Mouse (Mus musculus) cerebellum, adult 18-20 months (tissue): Measurements from ENCODE around the gene Exph5.
A peak's percentile ranks its signal among the peaks of the same experiment; 100 is the strongest.

Source experiments
- DNase-seq, 2 experiments: peaks; one replicate each; pipeline ENCODE4 v3.0.0; 2021

Gene Exph5

DNA sequence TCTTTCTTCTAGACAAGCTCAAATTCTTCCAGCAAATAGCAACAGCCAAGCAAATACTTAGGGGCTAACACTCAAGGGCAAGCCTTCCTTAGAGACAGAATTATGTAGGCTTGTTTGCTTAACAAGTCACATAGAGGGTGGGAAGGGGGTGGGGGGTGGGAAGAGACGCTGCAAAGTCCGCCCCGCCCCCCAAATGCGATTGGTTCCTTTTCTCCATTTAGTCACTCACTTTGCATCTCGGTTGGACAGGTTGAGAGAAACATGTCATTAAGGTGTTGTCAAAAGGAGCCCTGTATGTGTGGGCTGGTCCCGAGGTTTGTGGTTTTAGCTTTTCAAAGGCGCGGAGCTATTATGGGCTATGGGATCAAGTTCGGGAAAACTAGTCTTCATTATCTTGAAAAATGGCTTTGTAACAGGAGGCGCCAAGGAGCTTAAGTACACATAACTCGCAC lies at the start of gene Exph5:
Gene Exph5 (plus strand): TSS at position 402 of the 452 bp plus-strand sequence.
- peak; percentile 81 to 82 for DNase-seq

DNA sequence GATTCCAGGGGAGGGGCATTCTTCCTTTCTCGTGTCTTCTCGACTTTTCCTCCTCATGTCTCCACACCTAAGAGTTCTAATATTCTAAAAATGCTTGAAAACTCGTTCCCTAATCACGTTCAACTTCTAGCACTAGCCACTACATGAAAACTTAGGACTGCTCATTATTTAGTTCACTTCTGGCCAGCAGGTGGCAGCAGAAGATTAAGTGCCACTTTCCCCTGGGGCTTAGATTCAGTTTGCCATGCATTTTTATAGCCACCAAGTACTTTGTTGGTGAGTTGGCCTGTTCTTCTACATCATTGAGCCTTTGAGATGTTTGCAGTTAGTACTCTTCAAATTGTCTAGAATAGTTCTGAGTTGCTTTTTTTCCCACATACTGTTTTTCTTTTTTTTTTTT lies 47.1 kb upstream of the Exph5 start:
- peak; percentile 81 to 89 for DNase-seq

DNA sequence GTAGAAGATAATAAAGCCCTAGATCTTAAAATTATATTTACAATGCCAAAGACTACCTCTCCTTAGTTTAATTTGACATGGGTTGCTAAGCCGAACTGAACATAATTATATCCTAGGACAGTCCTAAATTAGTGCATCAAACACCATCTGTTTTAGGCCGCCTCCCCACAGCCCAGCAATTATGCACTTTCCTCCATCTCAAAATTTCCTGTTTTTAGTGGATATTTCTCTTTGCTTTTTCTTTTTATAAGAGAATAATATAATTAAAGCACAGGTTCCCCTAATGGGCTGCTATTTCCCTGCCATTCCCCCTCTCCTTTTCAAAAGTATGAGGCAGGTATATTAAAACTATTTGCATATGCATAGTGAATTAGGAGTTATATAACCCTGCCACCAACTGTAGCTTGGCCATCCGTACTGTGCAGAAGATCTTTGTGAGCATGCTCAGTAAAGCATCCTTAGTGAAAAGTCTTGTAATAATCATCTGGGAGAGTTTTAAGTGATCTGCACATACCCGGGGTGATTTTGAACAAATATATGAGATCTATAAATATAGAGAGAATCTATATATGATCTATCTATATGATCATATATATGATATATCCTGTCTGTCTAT lies 44.7 kb upstream of the Exph5 start:
- peak; percentile 21 to 33 for DNase-seq

DNA sequence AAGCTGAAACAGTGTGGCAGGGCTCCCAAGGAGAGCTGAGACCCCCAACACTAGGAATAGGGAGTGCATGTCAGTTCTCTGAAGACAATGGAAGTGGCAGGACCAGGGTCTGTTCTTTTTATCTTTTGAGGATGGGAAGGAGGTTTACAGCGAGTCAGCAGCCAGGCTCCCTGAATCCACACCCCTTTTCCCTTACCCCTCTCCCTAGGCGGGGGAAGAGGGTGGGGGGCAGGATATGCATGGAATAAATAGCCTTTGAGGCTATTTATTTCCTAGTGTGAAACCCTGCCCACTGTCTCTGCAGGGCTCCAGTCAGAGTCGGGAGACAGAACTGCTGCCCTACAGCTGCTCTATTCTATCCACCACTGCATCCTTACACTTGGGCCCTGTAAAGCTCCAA lies 43.7 kb upstream of the Exph5 start:
- DNase-seq = no peak

DNA sequence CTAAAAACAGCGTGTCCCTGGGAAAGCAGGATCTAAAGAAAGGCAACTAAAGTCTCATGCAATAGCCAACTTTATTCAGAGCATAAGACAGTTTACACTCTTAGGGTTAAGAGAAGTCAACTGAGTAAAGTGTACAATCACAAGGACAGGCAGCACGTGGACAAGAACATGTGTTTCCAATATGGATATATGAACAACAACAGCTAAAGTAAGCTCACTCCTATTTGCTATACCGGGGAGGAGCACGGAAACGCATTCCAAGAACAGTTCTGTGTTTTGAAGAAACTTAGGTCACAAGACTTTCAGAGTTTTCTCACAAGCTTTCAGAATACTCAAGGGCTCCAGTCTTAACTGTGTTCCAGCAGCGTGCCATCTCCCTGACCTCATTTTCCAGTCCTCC lies 43.3 kb upstream of the Exph5 start:
- DNase-seq = no peak

DNA sequence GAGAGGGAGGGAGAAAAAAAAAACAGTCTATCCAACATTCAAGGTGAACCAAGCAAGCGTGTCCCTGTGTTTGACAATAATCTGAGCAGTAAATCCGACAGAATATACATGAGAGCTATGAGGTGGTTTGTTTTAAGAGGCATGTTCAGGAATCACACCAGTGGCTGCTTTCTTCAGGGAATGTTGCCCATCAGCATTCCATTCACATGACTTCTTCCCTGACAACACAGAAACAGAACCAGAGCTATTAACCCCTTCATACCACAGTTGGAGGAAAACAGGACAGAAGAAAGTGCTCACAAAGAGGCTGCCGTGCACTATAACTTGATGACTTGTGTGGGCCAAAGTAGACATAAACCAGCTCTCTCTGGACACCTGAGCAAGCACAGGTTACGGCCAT lies 37.1 kb upstream of the Exph5 start:
- no peak for DNase-seq

DNA sequence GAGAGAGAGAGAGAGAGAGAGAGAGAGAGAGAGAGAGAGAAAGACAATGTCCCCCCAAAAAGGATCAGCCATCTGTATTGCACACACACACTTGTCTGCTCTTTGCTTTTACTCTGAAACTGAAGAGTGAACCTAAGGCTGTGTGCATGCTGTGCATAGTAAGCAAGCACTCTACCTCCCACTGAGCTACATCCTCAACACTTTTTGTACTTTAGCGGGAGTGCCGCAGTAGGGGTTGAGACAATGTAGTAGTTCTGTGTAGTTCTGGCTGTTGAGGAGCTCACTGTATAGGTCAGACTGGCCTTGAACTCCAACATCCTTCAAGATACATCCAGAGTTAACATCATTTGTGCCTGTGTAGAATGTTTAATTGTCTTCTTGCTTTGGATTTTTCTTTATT lies 35.9 kb upstream of the Exph5 start:
- no peak for DNase-seq

DNA sequence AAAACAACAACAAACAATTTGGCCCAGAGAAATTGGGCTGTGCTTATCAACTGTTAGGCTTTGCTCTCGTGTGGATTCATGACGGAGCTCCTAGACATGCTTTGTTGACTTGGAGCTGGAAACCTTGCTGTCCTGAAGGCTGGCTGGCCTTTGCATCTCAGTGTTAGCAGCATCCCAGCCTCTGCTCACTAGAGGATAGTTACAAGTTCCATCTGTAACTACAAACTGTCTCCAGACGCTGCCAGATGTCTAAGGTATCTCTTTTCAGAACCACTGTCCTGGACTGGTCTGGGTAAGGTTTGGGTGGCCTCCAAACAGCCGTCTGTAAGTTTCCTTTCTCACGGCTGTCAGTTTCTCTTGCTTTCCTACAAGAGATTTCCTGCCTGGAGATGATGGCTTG lies 33.4 kb upstream of the Exph5 start:
- DNase-seq = no peak

DNA sequence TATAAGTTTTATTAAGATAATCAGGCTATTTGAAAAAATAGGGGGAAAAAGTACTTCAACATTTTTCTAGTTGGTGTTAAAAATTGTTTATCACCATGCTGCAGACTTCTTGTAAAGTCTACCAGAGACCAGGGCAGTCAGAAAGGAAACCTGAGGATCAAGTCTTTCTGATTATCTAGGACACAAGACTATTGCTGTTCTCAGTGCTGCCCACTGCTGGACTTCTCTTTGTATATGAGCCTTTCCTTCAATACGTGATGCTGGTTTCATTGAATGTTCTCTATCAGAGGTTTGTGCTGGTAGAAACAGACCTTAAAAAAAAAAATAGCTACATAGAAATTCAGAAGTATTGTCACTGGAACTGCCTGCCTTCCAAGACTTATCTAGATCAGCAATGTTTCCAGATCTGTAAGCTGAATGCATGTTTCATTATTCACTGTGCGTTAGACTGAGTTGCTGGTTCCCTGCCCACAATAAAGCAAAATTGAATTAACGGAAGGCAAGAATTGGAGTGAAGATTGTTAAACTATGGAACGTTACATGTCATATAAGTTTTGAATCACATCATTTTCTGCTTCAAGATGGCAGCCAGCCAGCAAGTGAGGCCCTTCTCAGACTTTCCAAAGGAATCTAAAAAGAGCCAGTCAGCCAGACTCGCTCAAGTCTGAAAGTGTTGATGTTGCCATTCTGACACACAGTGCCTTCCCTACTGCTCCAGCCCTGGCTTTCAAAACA lies 32.6 kb upstream of the Exph5 start:
- DNase-seq = peak; percentile 54 to 69

DNA sequence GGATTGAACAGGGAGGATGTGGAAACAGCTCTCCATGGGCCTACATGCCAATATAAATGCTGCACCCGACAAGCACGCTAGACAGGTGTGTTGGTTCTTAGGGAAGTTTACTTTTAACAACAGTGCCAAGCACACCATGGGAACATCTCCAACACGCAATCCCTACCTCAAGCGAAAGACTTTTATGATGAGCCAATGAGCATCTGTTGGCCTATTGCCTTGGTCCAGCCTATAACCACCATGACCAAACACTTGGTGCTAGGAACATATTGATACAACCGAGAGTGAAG lies 32.1 kb upstream of the Exph5 start:
- no peak for DNase-seq

DNA sequence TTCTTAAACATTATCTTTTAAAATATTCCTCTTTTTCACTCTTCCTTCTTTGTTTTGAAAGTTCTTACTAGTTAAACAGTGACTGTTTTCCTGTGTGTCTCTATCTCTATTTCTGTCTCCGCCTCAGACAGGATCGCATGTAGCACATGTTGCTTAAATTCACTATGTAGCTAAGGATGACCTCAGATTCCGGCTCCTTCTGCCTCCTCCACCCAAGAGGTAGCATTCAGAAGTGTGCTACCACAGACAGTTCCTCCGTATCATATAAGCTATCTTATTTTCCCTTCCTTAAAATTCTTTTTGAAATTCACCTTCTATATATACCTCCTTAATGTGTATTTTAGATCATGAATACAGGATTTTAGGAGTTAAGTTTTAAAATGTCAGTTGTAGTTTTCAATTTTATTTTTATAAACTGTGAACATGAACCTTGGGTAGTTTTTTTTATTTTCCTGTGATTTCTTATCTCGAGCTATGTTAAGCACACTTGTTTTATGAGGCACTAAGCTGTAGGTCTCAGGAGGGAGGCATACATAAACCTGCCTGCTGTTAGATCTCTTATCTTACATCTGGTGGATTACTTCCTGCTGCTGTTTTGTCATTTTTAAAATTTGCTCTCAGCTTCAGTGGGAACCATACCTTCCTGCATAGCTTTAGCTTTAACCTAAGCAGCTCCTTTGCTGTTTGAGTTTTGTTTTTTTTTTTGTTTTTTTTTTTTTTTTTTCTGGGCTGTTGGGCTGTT lies 30.0 kb upstream of the Exph5 start:
- no peak for DNase-seq

DNA sequence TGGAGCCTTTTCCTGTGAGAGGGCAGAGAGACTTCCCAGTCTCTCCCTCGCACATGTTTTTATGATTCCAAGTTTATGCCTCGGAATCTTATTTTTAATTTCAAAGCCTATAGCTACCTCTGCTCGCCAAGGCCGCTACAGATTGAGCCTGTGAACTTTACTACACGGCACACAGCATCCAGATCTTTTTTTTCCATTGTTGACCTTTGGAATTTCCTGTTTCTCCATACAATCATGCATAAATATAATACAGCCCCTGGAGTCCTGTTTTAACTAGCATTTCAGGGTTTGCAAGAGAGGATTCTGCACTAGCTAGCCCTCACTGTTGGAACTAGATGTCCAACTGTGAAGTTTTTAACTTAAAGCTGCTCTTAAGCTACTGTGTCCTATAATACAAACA lies 29.3 kb upstream of the Exph5 start:
- no peak for DNase-seq

DNA sequence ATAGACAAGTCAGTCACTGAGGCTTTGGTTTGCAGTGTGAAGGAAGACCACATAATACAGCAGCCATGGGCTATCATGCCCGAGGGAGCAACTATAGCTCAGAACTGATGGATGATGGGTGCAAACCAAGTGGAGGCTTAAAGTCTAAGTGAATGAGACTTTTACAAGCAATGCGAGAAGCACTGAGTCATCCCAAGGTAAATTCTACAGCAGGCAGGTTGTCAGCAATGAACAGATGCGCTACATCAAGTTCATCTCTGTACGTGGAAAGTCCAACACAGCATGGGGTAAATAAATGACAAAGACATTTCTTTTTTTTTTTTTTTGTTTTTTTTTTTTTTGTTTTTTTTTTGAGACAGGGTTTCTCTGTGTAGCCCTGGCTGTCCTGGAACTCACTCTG lies 28.8 kb upstream of the Exph5 start:
- no peak for DNase-seq

DNA sequence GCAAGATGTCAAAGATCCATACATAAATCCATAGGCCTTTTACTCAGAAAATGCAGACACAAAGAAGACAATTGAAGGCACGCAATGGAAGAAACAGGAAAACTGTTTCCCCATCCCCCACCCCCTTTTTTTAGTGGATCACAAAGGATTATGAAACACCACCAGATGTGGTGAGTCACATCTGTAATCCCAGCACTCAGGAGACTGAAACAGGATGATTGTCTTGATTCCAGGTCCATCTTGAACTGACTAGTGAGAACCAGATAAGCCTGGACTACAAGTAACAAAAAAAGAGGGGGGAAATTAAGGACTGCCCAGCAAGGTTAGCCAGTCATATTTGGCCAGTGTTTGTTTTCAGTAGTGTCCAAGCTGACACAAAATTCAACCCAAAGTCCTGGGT lies 25.1 kb upstream of the Exph5 start:
- no peak for DNase-seq

DNA sequence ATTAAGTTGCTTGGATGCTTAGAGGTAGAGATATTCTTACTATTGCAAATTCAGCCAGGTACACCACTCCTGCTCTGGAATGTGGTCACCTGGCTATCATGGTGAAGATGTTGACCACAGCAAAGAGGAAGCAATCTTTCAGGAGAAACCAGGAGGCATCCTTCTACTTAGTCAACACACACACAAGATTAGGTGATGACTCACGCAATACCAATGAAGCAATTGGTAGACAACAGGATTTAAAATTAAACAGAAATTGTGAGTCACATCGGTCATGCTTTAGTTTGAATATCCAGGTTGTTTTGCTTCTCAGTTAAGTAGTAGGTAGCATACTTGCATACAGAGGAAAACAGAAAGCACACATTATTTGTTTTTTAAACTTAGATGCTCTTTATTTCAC lies 22.5 kb upstream of the Exph5 start:
- DNase-seq = no peak

DNA sequence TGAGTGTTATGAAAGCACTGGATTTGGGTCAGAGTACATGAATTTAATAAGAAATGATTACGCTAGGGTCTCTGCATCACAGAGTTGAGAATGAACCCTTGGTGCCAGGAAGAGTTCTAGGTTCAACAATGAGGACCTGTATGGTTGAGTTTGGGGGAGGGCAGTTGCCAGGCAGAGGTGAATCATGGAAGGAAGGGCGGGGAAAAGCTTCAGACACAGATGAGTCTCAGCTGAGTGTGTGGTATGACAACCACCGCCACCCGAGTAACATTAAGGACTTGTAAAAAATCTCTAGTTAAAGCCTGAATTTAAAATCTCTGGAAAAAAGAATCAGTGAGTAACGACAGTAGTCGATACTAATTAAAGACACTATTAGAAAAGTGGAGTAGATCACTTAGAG lies 14.7 kb upstream of the Exph5 start:
- no peak for DNase-seq

DNA sequence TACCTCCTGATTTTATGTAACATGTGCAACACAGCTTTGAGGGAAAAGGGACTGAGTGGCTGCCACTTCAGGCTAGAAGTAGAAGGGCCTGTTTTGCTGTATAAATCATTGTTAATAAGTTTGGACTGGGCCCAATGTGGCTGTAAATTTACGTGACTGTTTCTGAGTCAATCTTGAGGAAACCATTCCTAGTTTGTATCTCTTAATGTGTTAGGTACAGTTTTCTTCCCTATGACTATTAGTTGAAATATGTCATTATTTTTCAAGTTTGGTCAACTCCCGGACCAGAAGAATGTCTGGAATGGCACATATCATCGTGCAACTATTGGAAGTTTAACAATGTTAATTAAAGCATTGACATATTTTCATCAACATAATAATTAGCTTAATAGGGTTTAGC lies 11.5 kb upstream of the Exph5 start:
- DNase-seq = no peak

DNA sequence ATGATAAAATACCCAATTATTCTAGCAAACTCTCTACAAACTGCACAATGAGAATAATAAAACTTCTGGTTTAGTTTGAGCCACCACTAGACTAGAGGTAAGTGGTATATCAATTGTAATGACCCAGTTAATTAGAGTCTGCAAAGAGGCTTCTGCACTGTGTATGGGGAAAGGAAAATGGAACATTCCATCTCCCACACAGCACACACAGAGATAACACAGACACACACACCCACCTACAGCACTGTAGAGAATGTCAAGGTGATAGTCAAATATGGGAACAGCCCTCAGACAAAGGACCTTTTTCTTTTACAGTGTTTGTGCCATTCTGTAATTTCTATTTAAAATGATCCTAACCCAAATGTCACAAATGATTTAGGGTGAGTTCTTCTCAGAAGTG lies 8.6 kb upstream of the Exph5 start:
- DNase-seq = no peak

DNA sequence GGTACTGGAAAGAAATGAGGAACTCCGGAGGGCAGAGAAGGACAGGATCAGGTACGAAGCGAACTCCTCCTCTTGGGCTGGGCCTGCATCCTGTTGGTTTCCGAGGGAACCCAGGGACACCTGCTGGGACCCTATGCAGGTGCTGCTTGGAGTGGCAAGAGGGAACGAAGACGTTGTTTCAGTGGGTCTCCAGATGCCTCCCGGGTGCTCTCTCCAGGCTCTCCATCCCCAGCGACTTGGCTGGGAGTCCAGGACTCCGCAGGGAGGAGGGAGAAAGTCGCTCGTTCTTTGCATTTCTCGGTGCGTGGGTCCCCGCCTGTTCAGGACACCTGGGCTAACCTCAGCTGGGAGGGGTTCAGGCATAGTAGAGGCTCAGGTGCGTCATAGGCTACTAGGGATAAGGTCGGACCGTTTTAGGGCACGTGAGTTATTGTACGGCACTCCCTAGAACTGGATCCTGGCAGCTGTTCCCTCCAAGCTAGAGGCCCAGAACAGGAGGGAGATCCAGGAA lies 386 bp downstream of the Exph5 start:
- DNase-seq = peak; percentile 61 to 64

DNA sequence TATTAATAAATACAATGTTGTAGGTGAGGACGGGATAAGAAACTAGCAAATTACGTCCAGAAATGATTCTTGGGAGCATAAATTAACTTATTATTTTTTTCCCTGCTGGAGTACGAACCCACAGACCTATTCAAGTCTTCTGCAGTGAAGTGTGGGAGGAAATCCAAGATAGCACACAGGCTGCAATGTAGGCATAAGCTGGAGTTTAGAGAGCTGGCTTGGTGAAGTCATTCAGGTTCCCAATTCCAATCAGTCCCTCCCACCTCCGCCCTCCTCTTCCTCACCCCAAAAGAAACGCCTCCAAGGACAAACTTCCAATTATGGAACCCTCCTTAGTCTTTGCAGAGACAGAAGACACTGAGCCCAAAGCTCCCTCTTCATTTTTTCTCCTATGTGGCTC lies 945 bp downstream of the Exph5 start:
- no peak for DNase-seq

DNA sequence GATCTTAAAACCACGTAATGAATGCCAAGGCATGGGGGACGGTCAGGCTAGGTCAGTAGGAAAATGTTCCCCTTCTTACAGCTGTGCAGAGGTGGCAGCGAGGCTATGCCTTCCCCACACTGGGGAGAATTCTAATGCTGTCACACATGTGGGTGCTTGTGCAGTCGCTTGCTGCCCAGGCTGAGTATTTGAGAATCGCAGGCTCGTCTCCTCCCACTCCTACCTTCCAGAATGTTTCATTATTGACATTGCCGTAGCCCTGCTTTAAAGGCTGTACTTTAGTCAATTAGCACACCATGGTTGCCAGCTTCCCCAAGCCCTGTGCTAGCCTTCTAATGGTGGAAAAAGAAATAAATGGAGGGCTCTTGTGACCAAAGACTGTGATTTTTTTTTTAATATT lies 6.4 kb downstream of the Exph5 start:
- no peak for DNase-seq

DNA sequence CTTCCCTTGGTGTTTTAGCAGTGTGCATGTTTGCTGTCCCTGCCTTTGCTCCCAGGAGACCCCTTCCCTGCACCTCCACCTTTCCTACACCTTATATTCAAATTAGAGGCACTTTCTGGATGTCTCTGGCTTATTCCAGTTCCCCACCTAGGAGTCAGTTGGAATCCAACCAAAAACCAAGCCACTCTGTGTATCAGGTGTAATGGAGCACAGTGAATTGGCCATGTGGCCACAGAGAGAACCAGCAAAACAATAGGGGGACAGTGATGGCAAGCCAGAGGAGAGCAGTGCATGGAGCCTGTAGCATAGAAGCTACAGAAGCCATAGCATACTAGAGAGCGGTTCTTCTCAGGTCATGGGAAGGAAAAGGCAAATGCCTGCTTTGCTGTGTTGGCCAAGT lies 11.5 kb downstream of the Exph5 start:
- peak in 1 of 2 experiments; percentile 54 for DNase-seq

DNA sequence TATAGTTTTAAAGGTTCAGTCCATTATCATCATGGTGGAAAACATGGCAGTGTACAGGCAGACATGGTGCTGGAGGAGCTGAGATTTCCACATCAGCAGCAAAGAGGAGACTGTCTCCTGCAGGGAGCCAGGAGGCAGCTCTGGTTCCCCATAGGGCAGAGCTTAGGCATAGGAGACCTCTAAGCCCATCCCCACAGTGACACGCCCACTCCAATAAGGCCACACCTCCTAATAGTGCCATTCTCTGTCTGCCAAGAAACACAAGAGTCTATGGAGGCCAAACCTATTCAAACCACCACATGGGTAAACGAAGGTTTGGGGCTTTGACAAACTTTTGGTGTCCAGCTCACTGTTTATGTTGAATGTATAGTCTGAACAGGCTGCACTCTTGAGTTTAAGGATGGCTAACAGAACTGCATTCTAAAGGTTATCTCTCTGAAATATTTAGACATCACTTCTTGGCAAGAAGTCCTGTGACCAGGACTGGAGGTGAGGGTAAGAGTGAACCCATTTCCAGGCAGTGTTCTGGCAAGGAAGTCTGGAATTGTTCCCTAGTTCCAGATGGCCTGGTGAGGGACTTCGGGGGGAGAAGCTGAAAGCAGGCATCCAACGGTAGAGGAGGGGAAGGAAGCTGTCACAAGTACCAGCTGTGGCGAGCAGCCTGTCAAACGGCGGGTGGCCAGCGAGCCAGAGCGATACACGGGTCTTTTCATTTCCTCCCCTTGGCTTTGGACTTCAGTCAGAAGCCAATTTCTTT lies 19.6 kb downstream of the Exph5 start:
- DNase-seq = peak; percentile 93 to 97
